Mouse (Mus musculus) gastrocnemius, adult 8-10 months (tissue): ENCODE data around the gene Polr1e. TPM values are rescaled to one million over a fixed set of nuclear protein-coding genes. Genes with fewer than 3 reads are reported as not detected.
"Not testable (repeated sequence)": the region's sequence is repeated elsewhere in the genome, so short reads cannot be mapped to it uniquely, and the experiment has no call there.

ENCODE experiments used
- DNase-seq, 2 experiments: peaks; one replicate each; pipeline ENCODE4 v3.0.0; 2022; ENCODE audit warnings: low spot score in 2 of 2
- total RNA-seq, 4 experiments: library from RNA; stranded (reverse); gene quantifications; 2 replicates each; pipeline ENCODE4 v1.2.4; 2022

The Polr1e gene
- total RNA-seq, 4 experiments from 2014 or later = 3.7 to 6.7 (median 4.0) TPM

DNA sequence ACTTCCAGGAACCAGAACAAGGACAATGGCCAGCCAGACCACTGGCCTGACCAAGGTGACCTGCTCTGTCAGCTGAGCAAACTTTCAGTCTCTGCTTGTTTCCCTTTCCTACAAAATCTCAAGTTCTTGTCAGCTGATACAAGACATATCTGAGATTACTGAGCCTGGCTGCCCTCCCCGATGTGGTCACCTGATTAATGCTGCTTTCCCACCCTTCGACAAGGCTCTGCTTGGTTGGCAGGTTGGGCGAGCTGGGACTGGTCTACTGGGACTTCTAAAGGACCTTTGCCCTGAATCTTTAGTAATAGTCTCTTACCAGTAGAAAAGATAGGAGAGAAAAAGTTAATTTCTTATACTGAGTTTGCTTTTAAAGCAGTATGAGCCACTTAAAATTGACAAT, 12.9 kb upstream of the Polr1e start:
- DNase-seq = no peak

DNA sequence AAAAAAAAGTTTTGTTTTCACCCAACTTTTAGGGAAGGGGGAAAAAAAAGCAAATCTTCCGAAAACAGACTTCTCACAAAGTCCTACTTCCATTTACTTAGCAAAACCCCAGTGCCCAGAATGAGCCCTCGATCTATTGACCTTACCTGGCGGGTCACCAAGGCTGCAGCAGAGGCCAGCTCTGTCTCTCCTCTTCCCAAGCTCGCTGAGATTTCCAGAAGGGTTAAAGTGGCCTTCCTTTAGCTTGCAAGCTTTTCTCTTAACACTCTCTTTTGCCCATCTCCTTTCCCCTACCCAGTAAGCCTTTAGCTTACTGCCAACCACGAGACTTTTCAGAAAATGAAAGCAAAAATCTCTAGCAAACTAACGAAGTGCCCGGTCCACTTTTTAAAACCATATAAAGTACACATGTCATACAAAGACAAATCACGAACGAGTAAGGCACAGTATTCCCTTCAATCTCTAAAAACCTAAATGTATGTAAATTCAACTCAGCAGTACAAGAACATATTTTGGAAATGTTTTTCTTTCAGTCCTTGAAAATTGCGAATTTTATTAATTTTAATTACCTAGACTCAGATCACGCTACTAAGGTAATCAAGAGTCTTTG, 7.5 kb upstream of the Polr1e start:
- DNase-seq = no peak

GRCm38 (mm10) chr4:45011581-45012104, 6.7 kb upstream of the Polr1e start:
- DNase-seq = peak; percentile 38 to 47

DNA sequence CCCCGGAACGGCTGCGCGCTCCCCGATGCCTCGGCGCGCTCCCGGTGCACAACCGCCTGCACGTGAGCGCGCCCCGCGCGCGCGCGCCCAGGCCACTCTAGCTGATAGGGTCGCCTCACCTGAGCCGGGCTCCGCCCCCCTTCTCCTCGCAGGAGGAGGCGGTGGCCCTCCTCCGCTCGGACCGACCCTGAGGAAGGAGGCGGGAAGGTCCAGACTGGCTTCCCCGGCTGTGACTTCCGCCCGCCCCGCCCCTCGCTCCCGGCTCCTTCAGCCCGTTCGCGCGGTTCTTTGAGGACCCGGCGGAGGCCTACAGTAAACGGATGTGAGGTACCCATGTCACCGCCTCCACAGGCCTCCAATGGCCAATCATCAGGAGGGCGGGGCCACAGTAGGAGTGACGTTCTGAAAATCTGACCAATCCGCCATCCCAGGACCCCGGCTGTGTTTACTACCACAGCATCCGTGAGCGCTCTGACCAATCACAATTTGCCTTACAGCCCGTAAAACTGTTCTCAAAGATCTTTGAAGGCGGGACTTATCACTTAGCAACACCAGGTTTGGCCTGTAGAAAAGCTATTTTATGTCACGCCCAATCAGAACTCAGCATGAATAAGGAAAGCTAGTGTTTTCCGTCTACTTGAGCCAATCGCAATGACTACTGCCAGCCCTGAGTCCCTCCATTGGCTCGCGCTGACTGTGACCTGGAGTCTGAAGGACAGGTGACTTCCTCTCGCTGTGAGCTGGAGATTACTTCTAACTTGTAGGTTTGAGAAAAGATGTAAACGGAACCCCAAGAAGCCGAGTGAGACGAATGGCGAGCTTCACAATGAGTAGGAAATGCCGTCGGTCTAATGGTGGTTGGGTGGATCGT, 6.0 kb upstream of the Polr1e start, which contains the start of gene Zbtb5:
Gene Zbtb5 (minus strand): TSS at position 308 of the 871 bp plus-strand sequence.
- peak; percentile 100 for DNase-seq

- no peak for DNase-seq
Measured at GRCm38 (mm10) chr4:45013031-45013431, 5.4 kb upstream of the Polr1e start.

- DNase-seq = no peak
Measured at GRCm38 (mm10) chr4:45013537-45013936, 4.8 kb upstream of the Polr1e start.

DNA sequence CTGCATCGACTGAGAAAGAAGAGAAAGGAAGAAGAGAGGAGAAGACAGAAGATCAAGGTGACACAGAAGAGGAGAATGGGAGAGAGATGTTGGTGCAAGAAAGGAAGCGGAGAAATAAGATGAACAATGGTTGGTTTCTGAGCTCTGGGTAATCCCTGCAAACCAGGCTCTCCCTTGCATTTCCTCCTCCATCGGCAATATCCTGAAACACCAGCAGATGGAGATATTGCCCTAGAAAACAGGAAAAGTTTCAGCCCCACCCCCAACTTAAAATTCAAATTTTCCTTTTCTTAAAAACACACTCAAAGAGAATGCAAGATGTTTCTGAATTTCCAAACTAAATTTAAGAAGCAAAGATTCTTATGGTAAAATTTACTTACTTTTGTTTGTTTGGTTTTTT, 2.8 kb upstream of the Polr1e start:
- peak in 1 of 2 experiments; percentile 30 for DNase-seq

DNA sequence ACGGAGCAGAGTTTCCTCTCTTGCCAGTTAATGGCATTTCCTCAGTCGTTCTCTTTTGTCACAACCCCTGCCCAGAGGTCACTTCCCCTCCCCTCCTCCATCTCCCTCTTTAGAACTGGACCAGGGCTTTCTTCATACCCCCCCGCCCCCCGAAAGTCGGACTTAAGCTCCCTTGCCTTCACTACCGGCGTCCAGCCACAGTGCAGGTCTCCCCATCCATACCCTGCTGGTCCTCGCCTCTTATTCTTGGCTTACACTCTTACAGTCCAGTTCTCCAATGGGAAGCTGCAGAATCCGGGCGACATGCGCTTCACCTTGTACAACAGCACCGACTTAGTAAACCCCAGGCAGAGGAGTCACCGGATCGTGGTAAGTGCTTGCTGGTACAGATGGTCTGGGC, 626 bp downstream of the Polr1e start:
- no peak for DNase-seq

DNA sequence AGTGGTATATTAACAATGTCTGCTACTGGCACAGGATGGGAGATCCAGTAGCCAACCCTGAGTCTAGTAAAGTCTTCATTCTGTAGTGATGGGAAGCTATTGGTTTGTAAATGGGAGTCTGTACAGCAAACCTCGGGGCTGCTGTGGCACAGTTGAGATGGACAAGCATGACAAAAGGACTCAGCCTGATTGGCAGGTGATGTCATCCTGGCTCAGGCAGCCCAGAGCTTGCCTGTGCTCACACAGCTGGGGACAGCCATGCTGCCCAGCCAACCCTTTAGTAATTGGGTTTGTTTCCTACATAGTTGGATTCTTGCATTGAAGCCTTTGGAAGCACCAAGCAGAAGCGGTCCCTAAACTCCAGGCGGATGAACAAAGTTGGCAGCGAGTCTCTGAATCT, 8.1 kb downstream of the Polr1e start:
- DNase-seq = no peak

- DNase-seq = no peak
Measured at GRCm38 (mm10) chr4:45032586-45032985, 14.2 kb downstream of the Polr1e start.

DNA sequence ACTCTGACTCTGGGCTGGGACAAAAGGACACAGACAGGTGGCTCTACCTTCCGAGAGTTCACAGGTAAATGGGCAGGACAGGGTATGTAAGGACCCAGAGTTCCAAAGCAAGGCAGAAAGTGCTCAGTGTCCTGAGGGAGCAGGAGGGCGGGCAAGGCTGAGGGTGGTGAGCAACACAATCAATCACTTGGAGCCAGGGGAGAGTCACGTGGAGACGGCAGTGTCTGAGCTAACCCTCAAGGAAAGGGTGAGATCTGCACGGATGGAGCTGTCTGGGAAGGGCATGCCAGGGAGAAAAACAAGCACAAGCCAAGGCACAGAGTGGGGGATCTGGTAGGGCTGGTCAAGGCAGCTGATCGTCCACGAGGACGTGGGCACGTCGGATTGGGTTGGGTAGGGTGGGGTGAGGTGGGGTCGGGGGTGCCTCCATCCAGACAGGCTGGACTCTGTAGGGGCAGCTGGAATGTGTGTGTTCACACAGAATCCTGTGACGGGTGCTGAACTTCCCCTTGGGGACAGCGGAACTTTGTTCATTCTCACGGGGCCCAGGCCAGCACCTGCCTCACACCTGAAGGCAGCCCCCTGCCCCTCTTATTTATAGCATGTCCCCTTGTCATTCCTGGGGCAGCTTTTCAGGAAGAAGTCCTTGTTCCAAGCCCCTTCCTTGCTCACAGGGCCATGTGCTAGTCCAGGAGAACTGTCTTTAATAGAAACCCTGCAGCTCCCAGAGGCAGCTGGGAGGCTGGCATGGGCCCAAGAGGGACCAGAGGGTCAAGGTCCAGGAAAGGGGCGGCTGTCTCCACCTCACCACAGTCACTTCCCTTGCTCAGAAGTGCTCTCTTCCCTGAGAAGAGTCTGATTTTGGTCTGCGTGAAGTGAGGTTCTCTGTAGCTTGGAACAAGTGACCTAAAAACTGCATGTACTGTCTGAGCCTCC, 16.6 kb downstream of the Polr1e start:
- no peak for DNase-seq

DNA sequence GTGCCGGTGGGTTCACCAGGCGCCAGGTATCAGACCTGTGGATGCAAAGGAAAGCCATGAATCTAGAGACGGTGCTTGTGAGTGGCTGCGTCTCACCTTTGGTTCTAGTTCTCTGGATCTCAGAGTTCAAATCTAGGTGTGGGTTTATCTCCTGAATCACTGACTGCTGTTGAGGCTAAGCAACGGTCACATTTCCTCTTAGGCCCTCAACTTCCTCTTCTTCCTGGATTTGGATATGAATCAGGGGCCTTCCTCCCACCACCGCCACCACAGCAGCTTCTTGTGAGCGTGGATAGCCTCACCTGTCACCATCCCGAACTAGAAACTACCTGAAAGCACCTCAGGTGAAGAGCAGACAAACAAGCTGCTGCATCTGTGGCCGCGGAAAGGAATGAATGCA, 17.7 kb downstream of the Polr1e start:
- DNase-seq = no peak

GRCm38 (mm10) chr4:45036571-45036970, 18.2 kb downstream of the Polr1e start:
- no peak for DNase-seq

GRCm38 (mm10) chr4:45037455-45038410, 19.4 kb downstream of the Polr1e start:
- DNase-seq = no peak

- DNase-seq = not testable (repeated sequence)
Measured at GRCm38 (mm10) chr4:45038879-45039278, 20.5 kb downstream of the Polr1e start.

GRCm38 (mm10) chr4:45039546-45039945, 21.2 kb downstream of the Polr1e start:
- not testable (repeated sequence) for DNase-seq

- no peak for DNase-seq
Measured at GRCm38 (mm10) chr4:45040795-45041194, 22.4 kb downstream of the Polr1e start.

DNA sequence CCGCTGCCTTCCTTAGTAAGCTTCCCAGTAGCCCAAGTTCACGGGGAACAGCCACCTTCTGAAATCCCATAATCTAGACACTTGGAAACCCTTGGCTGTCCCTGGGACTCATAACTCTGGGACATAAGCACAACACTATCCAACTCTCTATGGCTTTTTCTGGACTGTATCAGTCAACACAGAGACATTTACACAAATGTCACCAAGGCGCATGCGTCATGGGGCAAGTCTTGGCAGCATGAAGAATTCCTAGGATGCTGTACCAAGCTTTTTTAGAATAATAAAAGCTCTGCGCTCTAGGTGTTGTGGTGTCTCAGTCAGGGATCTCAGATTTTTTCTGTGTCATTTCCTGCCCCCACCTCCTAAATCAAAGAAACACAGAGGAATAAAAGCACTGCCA, 28.3 kb downstream of the Polr1e start:
- no peak for DNase-seq

- no peak for DNase-seq
Measured at GRCm38 (mm10) chr4:45047286-45047887, 29.0 kb downstream of the Polr1e start.

DNA sequence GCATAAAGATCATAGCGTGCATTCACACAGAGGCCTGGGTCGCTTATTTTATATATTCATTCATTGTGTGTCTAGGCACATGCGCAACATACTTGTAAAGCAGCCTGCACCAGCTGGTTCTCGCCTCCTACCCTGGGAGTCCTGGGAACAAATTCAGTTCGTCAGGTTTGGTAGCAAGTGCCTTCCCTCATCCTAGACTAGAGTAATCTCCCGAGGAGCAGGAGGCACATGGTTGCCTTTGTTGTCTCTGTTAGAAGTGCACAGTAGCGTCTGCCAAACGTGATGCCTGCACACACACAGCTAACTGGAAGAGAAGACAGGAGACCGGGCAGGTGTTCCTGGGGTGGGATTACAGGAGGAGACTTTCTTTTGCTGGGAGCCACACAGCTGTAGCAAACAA, 29.6 kb downstream of the Polr1e start:
- DNase-seq = no peak
